Mouse (Mus musculus) lung, postnatal 14 days (tissue): ENCODE measurements around the gene Golph3l.

Source experiments
- DNase-seq: peaks from one replicate; pipeline ENCODE4 v3.0.0; 2021

The Golph3l gene

DNA sequence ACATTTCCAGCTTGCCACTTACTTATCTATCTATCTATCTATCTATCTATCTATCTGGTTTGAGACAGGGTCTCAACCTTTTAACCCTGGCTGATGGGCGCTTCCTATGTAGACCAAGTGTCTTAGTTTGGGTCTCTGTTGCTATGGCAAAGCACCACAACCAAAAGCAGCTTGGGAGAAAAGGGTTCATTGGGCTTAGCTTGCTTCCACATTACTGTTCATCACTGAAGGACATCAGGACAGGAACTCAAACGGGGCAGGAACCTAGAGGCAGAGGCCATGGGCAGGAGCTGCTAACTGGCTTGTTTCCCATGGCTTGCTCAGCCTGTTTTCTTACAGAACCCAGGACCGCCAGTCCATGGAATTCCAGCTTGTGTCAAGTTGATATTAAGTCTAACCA lies 68.4 kb downstream of the Golph3l start:
- no peak for DNase-seq

DNA sequence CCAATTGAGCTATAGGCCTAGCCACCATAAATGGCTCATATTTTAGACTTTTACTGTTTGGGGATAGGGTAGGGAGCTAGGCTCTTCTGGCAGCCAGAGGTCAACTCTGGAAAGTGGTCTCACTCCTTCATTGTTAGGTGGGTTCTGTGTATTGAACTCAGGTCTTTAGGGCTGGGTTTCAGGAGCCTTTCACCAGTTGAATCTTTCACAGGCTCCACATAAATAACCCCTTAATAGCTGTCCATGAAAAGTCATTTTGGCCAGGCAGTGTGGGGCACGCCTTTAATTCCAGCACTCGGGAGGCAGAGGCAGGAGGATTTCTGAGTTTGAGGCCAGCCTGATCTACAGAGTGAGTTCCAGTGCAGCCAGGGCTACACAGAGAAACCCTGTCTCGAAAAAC lies 69.0 kb downstream of the Golph3l start:
- no peak for DNase-seq

- peak; percentile 98 for DNase-seq
Measured at GRCm38 (mm10) chr3:95658236-95658867, 69.6 kb downstream of the Golph3l start, which contains the start of gene Mcl1. TSS of gene Mcl1 (plus strand) at chr3:95658788.

DNA sequence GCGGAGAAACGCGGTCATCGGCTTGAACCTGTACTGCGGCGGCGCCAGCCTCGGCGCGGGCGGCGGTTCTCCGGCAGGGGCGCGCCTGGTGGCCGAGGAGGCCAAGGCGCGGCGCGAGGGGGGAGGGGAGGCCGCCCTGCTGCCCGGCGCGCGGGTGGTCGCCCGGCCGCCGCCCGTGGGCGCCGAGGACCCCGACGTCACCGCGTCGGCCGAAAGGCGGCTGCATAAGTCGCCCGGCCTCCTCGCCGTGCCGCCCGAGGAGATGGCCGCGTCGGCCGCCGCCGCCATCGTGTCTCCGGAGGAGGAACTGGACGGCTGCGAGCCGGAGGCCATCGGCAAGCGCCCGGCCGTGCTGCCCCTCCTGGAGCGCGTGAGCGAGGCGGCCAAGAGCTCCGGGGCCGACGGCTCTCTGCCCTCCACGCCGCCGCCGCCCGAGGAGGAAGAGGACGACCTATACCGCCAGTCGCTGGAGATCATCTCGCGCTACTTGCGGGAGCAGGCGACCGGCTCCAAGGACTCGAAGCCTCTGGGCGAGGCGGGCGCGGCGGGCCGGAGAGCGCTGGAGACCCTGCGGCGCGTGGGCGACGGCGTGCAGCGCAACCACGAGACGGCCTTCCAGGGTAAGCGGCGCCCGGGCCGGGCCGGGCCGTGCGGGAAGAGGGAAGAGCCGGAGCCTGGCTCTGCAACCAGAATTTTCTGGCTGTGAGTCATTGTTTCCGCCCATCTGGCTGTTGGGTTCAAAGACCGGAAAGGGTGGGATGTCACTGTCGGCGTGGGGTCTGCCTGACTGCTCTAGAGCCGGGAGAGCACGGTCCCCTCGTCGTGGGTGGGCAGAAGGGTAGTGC lies 70.4 kb downstream of the Golph3l start:
- DNase-seq = peak; percentile 79

DNA sequence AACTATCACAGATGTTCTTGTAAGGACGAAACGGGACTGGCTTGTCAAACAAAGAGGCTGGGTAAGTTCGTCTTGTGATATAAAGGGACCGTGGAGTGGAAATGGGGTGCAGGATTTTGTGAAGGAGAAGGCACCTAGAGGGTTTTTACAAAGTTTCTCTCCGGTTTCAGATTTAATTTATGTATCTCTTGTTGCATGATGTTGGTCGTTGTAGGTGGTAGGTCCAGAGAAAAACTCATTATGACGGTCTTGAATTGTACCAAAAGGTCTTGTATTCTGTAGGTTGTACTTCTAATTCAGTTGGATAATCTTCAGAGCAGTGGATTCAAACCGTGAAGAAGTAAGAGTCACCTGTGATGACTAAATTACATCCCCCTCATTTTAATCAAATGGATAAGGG lies 71.2 kb downstream of the Golph3l start:
- no peak for DNase-seq

DNA sequence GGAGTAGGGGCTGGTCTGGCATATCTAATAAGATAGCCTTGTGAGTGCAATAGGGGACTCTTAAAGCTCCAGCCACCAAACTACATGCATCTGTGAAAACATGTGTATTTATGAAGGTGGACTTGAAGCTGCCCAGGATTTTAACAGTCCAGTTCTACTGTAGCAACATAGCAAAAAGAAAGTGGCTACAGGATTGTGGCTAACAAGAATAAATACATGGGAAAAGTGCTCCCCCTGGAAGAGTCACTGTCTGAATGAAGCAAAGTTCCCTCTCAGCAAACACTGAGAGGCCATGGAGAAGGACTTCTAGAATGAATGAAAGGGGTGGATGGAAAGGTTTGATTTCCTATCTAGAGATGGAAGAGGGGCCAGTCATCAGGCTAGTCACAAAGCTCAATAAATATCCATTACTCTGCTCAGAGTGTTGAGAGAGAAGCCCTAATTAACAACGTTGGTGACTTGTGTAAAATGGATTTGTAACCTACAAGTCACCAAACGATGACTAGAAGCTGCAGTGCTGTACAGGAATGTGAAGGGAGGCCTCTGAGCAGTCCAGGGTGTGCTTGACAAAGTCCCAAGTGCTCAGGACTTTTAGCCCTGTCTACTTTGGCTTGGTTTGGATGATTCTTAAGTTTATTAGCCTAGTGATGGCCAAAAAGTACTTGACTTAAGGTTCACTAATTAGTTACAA lies 72.2 kb downstream of the Golph3l start:
- no peak for DNase-seq

GRCm38 (mm10) chr3:95661945-95662715 lies 73.4 kb downstream of the Golph3l start:
- no peak for DNase-seq

DNA sequence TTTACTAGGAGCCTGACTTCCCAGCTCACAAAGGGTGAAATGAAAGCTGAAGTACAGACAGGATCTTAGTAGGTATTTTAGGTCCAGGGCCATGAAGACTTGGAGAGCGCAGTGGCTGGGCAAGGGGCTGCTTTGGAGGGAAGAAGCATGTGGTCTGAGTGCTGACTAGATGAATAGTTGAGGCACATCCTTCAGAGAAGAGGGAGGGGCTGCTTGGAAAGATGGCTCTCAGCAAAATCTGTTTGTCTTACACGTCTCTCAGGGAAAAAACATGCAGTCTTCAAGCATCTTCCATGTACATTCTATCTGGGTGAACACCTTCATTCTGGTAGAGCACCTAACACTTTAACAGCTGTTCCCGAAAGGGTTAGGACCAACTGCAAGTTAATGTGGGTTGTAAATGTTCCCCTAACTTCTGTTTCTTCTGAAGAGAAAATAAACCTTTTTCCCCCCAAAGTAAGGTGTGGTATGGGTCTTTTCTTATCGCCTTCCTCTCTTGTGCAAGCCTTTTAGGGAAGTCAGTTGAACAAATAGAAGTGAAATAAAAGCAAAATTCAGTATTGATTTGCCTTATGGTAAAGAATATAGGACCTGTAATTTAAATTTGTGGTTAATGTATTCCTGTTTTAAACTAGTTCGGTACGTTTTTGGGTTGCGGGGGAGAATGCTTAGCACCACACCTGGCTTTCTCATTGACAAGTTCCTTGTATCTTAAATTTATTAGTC lies 74.2 kb downstream of the Golph3l start:
- no peak for DNase-seq

- no peak for DNase-seq
Measured at GRCm38 (mm10) chr3:95663486-95663885, 74.8 kb downstream of the Golph3l start.

- no peak for DNase-seq
Measured at GRCm38 (mm10) chr3:95663969-95664608, 75.4 kb downstream of the Golph3l start.

DNA sequence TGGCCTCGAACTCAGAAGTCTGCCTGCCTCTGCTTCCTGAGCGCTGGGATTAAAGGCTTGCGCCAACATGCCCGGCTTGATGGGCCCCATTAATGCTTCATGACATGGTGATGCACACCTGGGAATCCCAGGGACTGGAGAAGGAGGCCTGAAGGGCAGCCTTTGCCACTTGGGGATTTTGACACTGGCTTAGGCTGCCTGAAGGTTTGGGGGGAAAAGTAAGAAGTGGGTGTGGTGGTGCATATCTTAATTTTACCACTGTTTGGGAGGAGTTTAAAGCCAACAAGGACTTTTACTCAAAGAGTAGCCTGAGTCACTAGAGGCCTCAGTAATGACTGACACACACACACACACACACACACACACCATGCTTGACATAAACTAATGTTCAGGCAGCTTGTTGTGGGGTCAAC lies 76.2 kb downstream of the Golph3l start:
- DNase-seq = no peak

DNA sequence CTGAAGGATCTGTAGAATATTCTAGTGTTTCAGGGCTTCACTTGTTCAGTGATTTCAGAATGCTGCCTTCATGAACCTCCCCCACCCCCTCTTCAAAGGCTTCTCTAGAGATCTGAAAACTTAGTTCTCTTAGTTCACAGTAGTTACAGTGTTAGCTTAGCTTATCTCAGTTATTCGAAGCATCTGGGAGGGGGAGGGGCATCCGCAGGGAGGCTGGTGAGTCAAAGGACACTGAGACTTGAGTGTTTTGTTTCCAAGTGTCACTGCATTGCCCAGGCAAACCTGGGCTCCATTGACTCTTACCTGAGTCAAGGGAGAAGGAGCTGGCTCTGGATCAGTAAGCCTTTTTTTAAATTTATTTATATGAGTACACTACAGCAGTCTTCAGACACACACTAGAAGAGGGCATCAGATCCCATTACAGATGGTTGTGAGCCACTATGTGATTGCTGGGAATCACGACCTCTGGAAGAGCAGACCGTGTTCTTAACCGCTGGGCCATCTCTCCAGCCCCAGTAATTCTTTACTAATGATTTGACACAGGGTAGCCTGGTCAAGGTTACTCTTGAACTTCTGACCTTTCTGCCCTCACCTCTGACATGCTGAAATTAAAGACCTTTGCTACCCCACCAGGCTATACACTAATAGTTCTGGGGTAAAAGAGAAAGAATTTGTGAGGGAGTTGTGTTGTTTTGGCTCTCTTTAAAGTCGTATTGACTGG lies 77.5 kb downstream of the Golph3l start:
- peak; percentile 81 for DNase-seq

DNA sequence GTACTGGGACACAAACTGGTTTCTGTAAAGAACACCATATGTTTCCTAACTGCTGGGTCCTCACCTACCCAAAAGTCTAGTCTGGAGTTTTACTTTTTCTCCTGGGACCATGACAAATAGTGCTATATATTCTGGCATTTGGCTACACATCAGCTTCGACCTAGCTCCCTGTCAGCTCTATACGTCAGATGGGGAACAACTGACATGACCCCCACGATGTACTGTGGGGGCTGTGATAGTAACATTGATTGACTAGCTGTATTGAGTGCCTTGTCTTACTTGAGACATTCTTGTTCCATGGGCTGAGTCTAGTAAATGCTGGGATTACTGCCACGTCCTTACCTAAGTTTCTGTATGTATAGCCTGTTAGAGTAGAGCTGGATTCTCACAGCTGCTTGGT lies 78.8 kb downstream of the Golph3l start:
- no peak for DNase-seq

- DNase-seq = peak; percentile 68
Measured at GRCm38 (mm10) chr3:95668026-95668425, 79.3 kb downstream of the Golph3l start.
